Mouse (Mus musculus) retina, embryonic 14.5 days (tissue): ENCODE data around the gene Elane.
"Not testable (repeated sequence)": the region's sequence is repeated elsewhere in the genome, so short reads cannot be mapped to it uniquely, and the experiment has no call there.

Source experiments
- DNase-seq: peaks from one replicate; pipeline ENCODE4 v3.0.0-alpha.2; 2015; ENCODE audit warnings: low spot score

Elane gene

GRCm38 (mm10) chr10:79883297-79884084 is 2.6 kb upstream of the Elane start:
- peak; percentile 90 for DNase-seq

GRCm38 (mm10) chr10:79884446-79884845 is 1.6 kb upstream of the Elane start:
- DNase-seq = no peak

DNA sequence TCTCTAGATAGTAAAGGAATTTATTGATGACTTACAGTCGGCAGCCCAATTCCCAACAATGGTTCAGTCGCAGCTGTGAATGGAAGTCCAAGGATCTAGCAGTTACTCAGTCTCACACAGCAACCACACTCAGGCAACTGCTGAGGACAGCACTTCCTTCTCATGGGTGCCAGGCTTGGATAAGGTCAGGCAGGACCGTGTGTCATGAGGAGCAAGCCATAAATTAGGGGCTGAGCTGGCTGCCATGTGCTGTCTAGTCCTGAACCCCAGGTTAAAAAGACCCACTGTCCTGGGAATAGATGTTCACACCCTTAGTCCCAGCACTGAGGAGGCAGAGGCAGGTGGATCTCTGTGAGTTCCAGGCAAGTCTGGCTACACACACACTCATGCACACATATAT is 1.1 kb upstream of the Elane start:
- not testable (repeated sequence) for DNase-seq

GRCm38 (mm10) chr10:79886611-79887010 is 564 bp downstream of the Elane start:
- DNase-seq = no peak

- DNase-seq = no peak
Measured at GRCm38 (mm10) chr10:79889386-79889785, 3.3 kb downstream of the Elane start.

DNA sequence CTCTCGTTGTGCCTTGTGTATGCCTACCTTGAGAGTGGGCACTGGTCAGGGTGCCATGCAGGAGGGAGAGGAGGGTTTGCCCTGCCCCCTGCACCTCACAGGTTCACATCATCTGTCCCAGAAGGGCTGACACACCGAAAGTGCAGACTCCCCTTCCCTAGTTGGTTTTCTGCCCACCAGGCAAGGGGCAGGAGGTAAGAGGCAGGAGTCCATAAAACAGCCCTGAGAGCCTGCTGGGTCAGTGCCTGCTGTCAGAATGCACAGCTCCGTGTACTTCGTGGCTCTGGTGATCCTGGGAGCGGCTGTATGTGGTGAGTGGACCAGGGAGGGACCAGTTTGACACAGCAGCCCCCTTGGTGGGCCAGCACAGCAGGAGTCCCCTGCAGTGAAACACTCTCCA is 4.6 kb downstream of the Elane start, which contains the start of gene Cfd:
Cfd (plus strand) TSS at position 184 of the 400 bp plus-strand sequence.
- no peak for DNase-seq

- DNase-seq = peak; percentile 89
Measured at GRCm38 (mm10) chr10:79892451-79893118, 6.5 kb downstream of the Elane start.

- no peak for DNase-seq
Measured at GRCm38 (mm10) chr10:79896306-79896705, 10.3 kb downstream of the Elane start.

DNA sequence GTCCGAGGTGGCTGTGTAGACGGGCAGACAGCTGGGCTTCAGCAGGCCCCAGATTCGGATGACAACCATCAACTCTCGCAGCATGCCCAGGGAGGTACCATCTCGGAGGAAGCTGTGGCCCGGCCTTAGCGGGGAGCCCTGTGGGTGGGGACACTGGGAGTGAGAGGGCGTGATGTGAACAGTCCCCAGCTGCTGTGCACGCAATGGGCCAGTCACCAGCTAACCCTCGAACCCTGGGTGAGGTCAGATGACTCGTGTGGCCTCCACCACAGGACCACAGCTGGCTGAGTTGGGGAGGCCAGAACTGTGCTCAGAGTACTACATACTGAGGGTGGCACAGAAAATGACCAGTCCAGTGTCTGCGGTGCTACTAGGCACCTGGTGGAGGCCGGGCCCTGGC is 10.8 kb downstream of the Elane start:
- DNase-seq = no peak

GRCm38 (mm10) chr10:79897316-79898245 is 11.5 kb downstream of the Elane start:
- DNase-seq = no peak

GRCm38 (mm10) chr10:79900951-79901410 is 14.9 kb downstream of the Elane start:
- peak; percentile 92 for DNase-seq

- DNase-seq = no peak
Measured at GRCm38 (mm10) chr10:79906712-79907111, 20.7 kb downstream of the Elane start.

DNA sequence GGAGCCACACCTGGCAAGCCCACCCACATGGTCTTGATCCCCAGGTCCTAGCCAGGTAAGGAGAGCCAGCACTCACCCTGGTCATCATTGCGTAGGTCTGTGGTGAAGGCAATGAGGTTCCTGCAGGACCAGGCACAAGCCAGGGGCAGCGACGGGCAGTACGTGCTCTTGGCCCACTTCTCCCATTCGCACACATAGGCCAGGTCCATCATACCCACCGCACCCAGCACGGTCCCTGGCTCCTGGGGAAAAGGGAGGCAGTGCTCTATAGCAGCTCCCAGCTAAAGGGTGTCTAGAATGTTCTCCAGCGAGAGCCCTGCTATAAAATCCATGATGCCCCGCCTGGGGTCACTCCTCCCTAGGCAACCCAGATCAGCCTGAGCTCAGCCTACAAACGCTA is 21.4 kb downstream of the Elane start:
- no peak for DNase-seq

DNA sequence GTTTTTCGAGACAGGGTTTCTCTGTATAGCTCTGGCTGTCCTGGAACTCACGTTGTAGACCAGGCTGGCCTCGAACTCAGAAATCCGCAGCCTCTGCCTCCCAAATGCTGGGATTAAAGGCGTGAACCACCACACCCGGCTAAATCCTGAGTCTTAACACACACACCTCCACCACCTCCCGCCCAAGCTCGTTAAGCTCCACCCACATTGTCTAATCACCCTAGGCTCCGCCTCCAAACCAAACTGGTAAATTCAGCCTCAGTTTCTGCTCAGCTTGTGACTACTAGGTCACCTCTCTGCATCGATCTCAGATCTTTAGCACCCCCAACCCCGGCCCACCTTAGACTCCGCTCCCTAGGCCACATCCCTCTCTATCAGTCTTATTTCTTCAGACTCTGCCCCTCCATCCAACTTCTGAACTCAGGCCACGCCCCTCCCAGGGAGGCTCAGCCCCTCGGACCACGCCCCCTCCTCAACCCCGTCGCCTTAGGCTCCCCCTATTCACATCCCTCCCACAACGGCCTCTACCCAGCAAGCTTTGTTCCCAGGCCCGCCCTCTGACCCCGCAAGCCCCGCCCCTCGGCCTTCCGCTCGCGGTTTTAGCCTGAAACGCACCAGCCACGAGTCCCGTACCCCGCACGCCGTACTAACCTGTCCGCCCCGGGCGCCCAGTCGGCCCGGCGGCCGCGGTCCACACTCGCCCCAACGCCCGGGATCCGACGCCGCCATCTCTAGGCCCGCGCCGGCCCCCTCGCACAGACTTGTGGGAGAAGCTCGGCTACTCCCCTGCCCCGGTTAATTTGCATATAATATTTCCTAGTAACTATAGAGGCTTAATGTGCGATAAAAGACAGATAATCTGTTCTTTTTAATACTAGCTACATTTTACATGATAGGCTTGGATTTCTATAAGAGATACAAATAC is 22.4 kb downstream of the Elane start, which contains the start of gene Med16:
Med16 (minus strand) TSS at position 757 of the 925 bp plus-strand sequence.
- DNase-seq = peak; percentile 98

- no peak for DNase-seq
Measured at GRCm38 (mm10) chr10:79909092-79909922, 23.3 kb downstream of the Elane start.

- DNase-seq = no peak
Measured at GRCm38 (mm10) chr10:79910556-79910955, 24.5 kb downstream of the Elane start, which contains the start of gene Gm26602. Gm26602 (plus strand) TSS chr10:79910856.

GRCm38 (mm10) chr10:79912412-79912811 is 26.4 kb downstream of the Elane start:
- DNase-seq = no peak

GRCm38 (mm10) chr10:79914131-79914947 is 28.3 kb downstream of the Elane start:
- no peak for DNase-seq
